Mouse (Mus musculus): ENCODE data around the gene Hspa4l. TPM values are rescaled to one million over a fixed set of nuclear protein-coding genes. Genes with fewer than 3 reads are reported as not detected.
A peak's percentile ranks its signal among the peaks of the same experiment; 100 is the strongest.

Gene Hspa4l
- total RNA-seq (2021): 10 to 100 TPM; 10.3 to 13.7 TPM
- long read RNA-seq, experiment 1, full-length matches to known transcripts: 6 of 9 reads
- long read RNA-seq, experiment 1, partial matches to known transcripts: 0 of 9 reads
- long read RNA-seq, experiment 1, other reads (novel, unspliced or antisense): 3 of 9 reads
- long read RNA-seq, experiment 2, full-length matches to known transcripts: 3 of 5 reads
- long read RNA-seq, experiment 2, partial matches to known transcripts: 0 of 5 reads
- long read RNA-seq, experiment 2, other reads (novel, unspliced or antisense): 2 of 5 reads

GRCm38 (mm10) chr3:40744024-40744835 lies at the start of gene Hspa4l:
Gene Hspa4l (plus strand): TSS chr3:40744495.
- no peak for DNase-seq (ENCODE audit: low spot score in 2 of 2)

- DNase-seq (ENCODE audit: low spot score in 2 of 2): no peak
These were observed 49.1 kb upstream of the Hspa4l start for GRCm38 (mm10) chr3:40695162-40695561.

- no peak for DNase-seq (ENCODE audit: low spot score in 2 of 2)
These were observed 45.5 kb upstream of the Hspa4l start for GRCm38 (mm10) chr3:40698834-40699233.

- DNase-seq (ENCODE audit: low spot score in 2 of 2): no peak
These were observed 39.4 kb upstream of the Hspa4l start for GRCm38 (mm10) chr3:40704816-40705430.

GRCm38 (mm10) chr3:40708655-40709054 lies 35.6 kb upstream of the Hspa4l start, which contains the start of gene Slc25a31:
Gene Slc25a31 (plus strand): TSS chr3:40708855.
- DNase-seq (ENCODE audit: low spot score in 2 of 2): no peak

- no peak for DNase-seq (ENCODE audit: low spot score in 2 of 2)
These were observed 28.2 kb upstream of the Hspa4l start for GRCm38 (mm10) chr3:40716056-40716455.

- no peak for DNase-seq (ENCODE audit: low spot score in 2 of 2)
These were observed 25.3 kb upstream of the Hspa4l start for GRCm38 (mm10) chr3:40719022-40719421.

GRCm38 (mm10) chr3:40738381-40738912 lies 5.8 kb upstream of the Hspa4l start:
- DNase-seq (ENCODE audit: low spot score in 2 of 2): no peak

GRCm38 (mm10) chr3:40744836-40745660 lies 753 bp downstream of the Hspa4l start:
- DNase-seq (ENCODE audit: low spot score in 2 of 2): peak; percentile 85 to 92

GRCm38 (mm10) chr3:40745661-40746547 lies 1.6 kb downstream of the Hspa4l start:
- no peak for DNase-seq (ENCODE audit: low spot score in 2 of 2)

- no peak for DNase-seq (ENCODE audit: low spot score in 2 of 2)
These were observed 16.5 kb downstream of the Hspa4l start for GRCm38 (mm10) chr3:40760746-40761145.

GRCm38 (mm10) chr3:40761312-40761711 lies 17.0 kb downstream of the Hspa4l start:
- DNase-seq (ENCODE audit: low spot score in 2 of 2): no peak

GRCm38 (mm10) chr3:40793783-40794182 lies 49.5 kb downstream of the Hspa4l start:
- DNase-seq (ENCODE audit: low spot score in 2 of 2): no peak

GRCm38 (mm10) chr3:40798054-40798453 lies 53.8 kb downstream of the Hspa4l start:
- no peak for DNase-seq (ENCODE audit: low spot score in 2 of 2)

GRCm38 (mm10) chr3:40798500-40798899 lies 54.2 kb downstream of the Hspa4l start:
- peak in 1 of 2 experiments; percentile 19 for DNase-seq (ENCODE audit: low spot score in 2 of 2)

- peak; percentile 96 to 99 for DNase-seq (ENCODE audit: low spot score in 2 of 2)
These were observed 55.5 kb downstream of the Hspa4l start, which contains the start of gene Plk4 for GRCm38 (mm10) chr3:40799530-40800372. Gene Plk4 (plus strand): TSS chr3:40800019.

- DNase-seq (ENCODE audit: low spot score in 2 of 2): peak; percentile 52 to 54
These were observed 56.1 kb downstream of the Hspa4l start for GRCm38 (mm10) chr3:40800373-40800823.

GRCm38 (mm10) chr3:40806871-40807270 lies 62.6 kb downstream of the Hspa4l start:
- no peak for DNase-seq (ENCODE audit: low spot score in 2 of 2)

GRCm38 (mm10) chr3:40808686-40809085 lies 64.4 kb downstream of the Hspa4l start:
- DNase-seq (ENCODE audit: low spot score in 2 of 2): no peak

Measured in gastrocnemius, postnatal 4 days (tissue).